Mouse (Mus musculus): ENCODE measurements around the gene Capn2. TPM values are rescaled to one million over a fixed set of nuclear protein-coding genes. Genes with fewer than 3 reads are reported as not detected.

The Capn2 gene
- polyA plus RNA-seq, 1 experiment from 2014 or later, result 91.6 TPM

DNA sequence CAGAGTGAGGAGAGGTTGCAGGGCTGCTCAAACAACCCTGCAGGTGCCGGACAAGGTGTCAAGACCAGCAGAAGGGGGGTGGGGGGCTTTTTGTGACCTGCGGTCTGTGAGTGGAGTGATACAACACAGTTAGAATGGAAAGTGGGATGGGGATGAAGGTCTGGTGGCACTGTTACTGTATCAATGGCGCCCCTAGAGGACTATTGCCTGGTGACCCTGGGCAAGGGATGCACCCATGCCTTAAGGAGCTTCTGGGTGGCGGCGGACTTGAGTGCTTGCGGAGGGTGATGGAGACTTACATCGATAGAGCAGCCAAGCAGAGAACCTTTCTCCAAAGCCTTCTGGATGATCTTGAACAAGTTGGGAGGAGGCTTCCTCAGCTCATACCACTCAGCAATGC, 26.8 kb downstream of the Capn2 start:
- ATAC-seq (replicated peaks; ENCODE audit: low FRiP score), result peak; percentile 11
- 75% methylated on average over 7 of the region's 7 CpGs for WGBS
- no peak overlapping the region for H3K4me3 ChIP-seq (ENCODE audit: low read depth, low read length)
- H3K9me3 ChIP-seq (ENCODE audit: control insufficient read depth, low read length), result no peaks in the 10 kb centered on the region
- no peak for DNase-seq (ENCODE audit: low spot score)
- no peak overlapping the region for H3K4me2 ChIP-seq (ENCODE audit: low read depth, low read length, severe bottlenecking)
- H3K27ac ChIP-seq (ENCODE audit: low read depth, low read length), result no peak overlapping the region
- H3K36me3 ChIP-seq (ENCODE audit: control insufficient read depth, insufficient read depth, low read length), result no peaks in the 10 kb centered on the region
- H3K9ac ChIP-seq (ENCODE audit: low read length), result no peak overlapping the region
- no peaks in the 10 kb centered on the region for H3K27me3 ChIP-seq (ENCODE audit: control insufficient read depth, insufficient read depth, low read length)
- H3K4me1 ChIP-seq (replicated peaks; ENCODE audit: control insufficient read depth, insufficient read depth, low read length), result no peaks in the 10 kb centered on the region

DNA sequence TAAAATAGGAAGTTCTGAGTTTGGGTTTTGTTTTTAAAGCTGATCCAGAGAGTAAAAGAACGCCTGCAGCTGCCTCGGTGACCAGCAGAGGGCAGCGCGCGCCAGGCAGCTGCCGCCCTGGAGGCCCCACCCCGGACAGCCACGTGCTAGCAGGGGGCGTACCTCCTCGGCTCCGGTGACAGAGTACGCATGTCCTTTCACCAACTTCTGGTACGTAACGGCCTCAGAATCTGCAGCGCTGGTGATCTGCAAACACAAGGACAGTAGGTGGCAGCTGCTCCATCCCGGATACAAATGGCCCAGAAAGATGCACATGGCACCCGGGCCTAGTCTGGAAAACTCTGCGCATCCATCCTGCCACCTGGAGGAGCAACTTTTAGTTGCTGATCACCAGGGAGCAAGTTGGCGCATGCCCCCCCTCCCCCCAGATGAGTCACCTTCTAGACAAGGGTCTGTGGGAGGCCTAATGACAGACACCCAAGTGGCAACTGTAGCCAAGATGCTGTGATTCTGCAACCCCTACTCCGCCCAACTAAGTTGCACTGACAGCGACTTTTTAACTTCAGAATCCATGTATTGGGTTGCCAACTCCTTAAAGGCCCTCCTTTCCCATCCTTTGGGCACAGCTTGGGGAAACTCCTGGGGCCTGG, 27.5 kb downstream of the Capn2 start:
- Histone ChIP-seq H3K9ac (ENCODE audit: low read length) (no peak overlapping the region; the same call in 1 of the 2 replicates), H3K27me3 (ENCODE audit: control insufficient read depth, insufficient read depth, low read length) (no peaks in the 10 kb centered on the region), H3K4me1 (replicated peaks; ENCODE audit: control insufficient read depth, insufficient read depth, low read length) (no peaks in the 10 kb centered on the region), H3K4me2 (ENCODE audit: low read depth, low read length, severe bottlenecking) (peak overlapping the region; percentile 52), H3K27ac (ENCODE audit: low read depth, low read length) (no peak overlapping the region), H3K4me3 (ENCODE audit: low read depth, low read length) (peak overlapping the region; percentile 10; the same call in 1 of the 2 replicates), H3K36me3 (ENCODE audit: control insufficient read depth, insufficient read depth, low read length) (no peaks in the 10 kb centered on the region; the same call in 1 of the 2 replicates), H3K9me3 (ENCODE audit: control insufficient read depth, low read length) (no peaks in the 10 kb centered on the region)
- 11% methylated on average over 21 of the region's 21 CpGs for WGBS
- peak; percentile 94 for DNase-seq (ENCODE audit: low spot score)
- ATAC-seq (replicated peaks; ENCODE audit: low FRiP score), result peak; percentile 93

DNA sequence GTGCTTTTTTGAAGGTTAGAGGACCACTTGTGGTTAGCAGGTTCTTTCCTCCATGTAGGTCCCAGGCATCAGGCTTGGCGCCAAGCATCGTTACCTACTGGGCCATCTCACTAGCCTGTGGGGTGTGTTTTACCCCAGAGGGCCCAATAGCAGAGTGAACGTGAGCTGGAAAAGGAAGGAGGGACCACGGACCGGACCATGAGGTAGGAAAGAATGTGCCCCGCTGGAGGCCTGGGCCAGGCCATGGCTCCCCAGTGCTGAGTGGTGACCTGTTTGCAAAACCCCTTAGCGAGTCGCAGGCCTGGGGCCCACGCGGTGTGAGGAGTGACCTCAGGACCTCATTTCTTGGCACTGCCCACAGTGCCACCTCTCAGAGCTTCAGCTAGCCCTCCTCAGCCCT, 28.9 kb downstream of the Capn2 start:
- no peak for ATAC-seq (replicated peaks; ENCODE audit: low FRiP score)
- no peak overlapping the region for H3K4me3 ChIP-seq (ENCODE audit: low read depth, low read length)
- no peak for DNase-seq (ENCODE audit: low spot score)
- 92% methylated on average over 10 of the region's 10 CpGs for WGBS
- no peaks in the 10 kb centered on the region; the same call in 1 of the 2 replicates for H3K36me3 ChIP-seq (ENCODE audit: control insufficient read depth, insufficient read depth, low read length)
- no peak overlapping the region for H3K4me2 ChIP-seq (ENCODE audit: low read depth, low read length, severe bottlenecking)
- H3K9me3 ChIP-seq (ENCODE audit: control insufficient read depth, low read length), result no peaks in the 10 kb centered on the region
- no peak overlapping the region for H3K9ac ChIP-seq (ENCODE audit: low read length)
- H3K27me3 ChIP-seq (ENCODE audit: control insufficient read depth, insufficient read depth, low read length), result no peaks in the 10 kb centered on the region
- no peak overlapping the region for H3K27ac ChIP-seq (ENCODE audit: low read depth, low read length)
- H3K4me1 ChIP-seq (replicated peaks; ENCODE audit: control insufficient read depth, insufficient read depth, low read length), result no peaks in the 10 kb centered on the region

DNA sequence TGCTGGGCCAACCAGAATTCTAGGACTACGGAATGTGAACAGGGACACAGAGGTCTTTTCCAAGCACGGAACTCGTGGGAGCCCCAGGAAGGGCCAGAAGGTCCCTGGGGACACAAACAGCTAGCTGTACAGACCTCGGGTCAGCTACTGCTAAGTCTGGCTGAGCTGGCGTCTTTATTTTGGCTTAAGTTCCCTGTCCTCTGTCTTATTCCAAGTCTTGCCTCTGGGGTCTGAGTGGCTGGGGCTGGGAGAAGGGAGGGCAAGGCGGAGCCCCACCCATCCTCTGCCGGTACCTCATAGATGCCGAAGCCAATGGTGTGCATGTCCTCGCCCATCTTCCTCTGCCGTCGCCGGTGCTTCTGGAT, 33.5 kb downstream of the Capn2 start:
- DNase-seq (ENCODE audit: low spot score) (no peak), ATAC-seq (replicated peaks; ENCODE audit: low FRiP score) (no peak)
- no peak overlapping the region for H3K4me2 ChIP-seq (ENCODE audit: low read depth, low read length, severe bottlenecking)
- no peak overlapping the region for H3K4me3 ChIP-seq (ENCODE audit: low read depth, low read length)
- no peaks in the 10 kb centered on the region for H3K9me3 ChIP-seq (ENCODE audit: control insufficient read depth, low read length)
- H3K4me1 ChIP-seq (replicated peaks; ENCODE audit: control insufficient read depth, insufficient read depth, low read length), result no peaks in the 10 kb centered on the region
- no peak overlapping the region for H3K9ac ChIP-seq (ENCODE audit: low read length)
- no peaks in the 10 kb centered on the region; the same call in 1 of the 2 replicates for H3K36me3 ChIP-seq (ENCODE audit: control insufficient read depth, insufficient read depth, low read length)
- no peak overlapping the region for H3K27ac ChIP-seq (ENCODE audit: low read depth, low read length)
- 92% methylated on average over 12 of the region's 12 CpGs for WGBS
- no peaks in the 10 kb centered on the region for H3K27me3 ChIP-seq (ENCODE audit: control insufficient read depth, insufficient read depth, low read length)

DNA sequence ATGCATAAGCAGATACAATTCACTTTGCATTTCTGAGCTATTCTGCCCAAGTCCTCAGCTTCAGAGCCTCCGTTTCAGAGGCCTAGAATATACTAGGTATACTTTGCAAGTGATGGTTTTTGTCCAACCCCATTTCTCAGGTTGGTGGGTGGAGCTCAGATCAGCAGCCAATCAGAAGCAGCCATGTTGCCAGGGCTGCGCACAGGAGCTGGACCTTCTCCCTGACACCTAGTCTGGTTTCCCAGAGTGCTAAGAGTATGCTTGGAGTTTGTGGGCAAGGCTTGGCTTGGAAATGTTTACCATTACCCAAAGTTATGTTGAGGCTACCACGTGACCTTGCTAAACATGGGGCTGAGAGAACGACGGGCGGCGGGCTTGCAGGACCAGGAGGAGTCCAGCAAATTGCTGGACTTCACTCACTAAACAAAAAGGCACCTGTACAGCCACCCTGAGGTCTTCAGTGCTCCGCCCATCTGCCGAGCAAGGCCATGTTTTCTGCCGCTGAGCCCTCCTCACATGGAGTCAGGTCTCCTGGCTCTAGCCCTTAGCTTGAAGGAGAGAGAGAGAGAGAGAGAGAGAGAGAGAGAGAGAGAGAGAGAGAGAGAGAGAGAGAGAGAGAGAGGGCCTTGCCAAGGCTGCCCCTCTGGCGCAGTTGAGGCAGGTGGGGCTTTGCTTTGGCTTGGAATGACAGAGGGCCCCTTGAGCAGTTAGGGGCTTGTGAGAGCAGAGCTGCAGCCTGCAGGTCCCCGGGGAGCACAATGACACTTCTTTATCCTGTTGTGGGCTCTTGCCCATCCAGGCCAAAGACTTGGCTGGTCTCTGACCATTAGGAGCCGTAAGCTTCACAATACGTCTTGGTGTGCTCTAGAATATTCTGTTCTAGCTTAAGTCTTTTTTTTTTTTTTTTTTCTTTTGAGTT, 34.2 kb downstream of the Capn2 start:
- 88% methylated on average over 14 of the region's 14 CpGs for WGBS
- ATAC-seq (replicated peaks; ENCODE audit: low FRiP score), result no peak
- no peak overlapping the region for H3K27ac ChIP-seq (ENCODE audit: low read depth, low read length)
- H3K36me3 ChIP-seq (ENCODE audit: control insufficient read depth, insufficient read depth, low read length), result no peaks in the 10 kb centered on the region; the same call in 1 of the 2 replicates
- no peak for DNase-seq (ENCODE audit: low spot score)
- H3K4me2 ChIP-seq (ENCODE audit: low read depth, low read length, severe bottlenecking), result no peak overlapping the region
- H3K4me1 ChIP-seq (replicated peaks; ENCODE audit: control insufficient read depth, insufficient read depth, low read length), result no peaks in the 10 kb centered on the region
- no peak overlapping the region for H3K9ac ChIP-seq (ENCODE audit: low read length)
- H3K27me3 ChIP-seq (ENCODE audit: control insufficient read depth, insufficient read depth, low read length), result no peaks in the 10 kb centered on the region
- no peaks in the 10 kb centered on the region for H3K9me3 ChIP-seq (ENCODE audit: control insufficient read depth, low read length)
- H3K4me3 ChIP-seq (ENCODE audit: low read depth, low read length), result no peak overlapping the region

DNA sequence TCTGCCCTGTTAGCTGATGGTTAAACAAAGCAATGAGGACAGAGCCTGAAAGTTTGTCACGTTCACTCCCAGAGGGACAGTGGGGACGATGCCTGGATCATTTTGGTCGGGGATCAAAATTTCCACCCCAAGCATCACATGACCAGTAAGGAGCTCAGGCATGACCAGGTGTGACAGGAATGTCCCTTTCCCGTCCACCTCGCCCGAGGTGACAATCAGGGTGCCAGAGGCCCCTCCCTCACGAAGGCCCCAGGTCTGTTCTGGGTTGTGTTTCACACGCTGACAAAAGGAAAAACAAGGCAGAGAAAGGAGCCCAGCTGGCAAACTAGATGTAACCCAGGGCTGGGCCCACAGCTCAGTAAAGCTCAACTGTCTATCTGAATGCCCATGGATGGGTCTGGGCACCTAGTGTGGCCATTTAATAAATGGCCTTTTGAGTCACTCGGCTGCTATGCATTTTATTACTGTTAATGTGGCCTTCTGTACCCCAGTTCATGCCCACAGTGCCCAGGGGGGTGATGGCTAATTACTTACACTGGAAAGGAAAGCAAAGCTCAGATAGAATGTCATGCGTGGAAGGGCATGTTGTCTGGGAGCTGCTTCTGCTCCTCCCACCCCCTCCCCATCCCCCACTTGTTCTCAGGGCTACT, 35.6 kb downstream of the Capn2 start:
- ATAC-seq (replicated peaks; ENCODE audit: low FRiP score) (no peak), DNase-seq (ENCODE audit: low spot score) (no peak)
- Histone ChIP-seq H3K4me2 (ENCODE audit: low read depth, low read length, severe bottlenecking) (no peak overlapping the region), H3K4me3 (ENCODE audit: low read depth, low read length) (no peak overlapping the region), H3K27me3 (ENCODE audit: control insufficient read depth, insufficient read depth, low read length) (no peaks in the 10 kb centered on the region), H3K36me3 (ENCODE audit: control insufficient read depth, insufficient read depth, low read length) (no peaks in the 10 kb centered on the region; the same call in 1 of the 2 replicates), H3K9me3 (ENCODE audit: control insufficient read depth, low read length) (no peaks in the 10 kb centered on the region), H3K9ac (ENCODE audit: low read length) (no peak overlapping the region), H3K4me1 (replicated peaks; ENCODE audit: control insufficient read depth, insufficient read depth, low read length) (no peaks in the 10 kb centered on the region), H3K27ac (ENCODE audit: low read depth, low read length) (no peak overlapping the region)
- WGBS, result 92% methylated on average over 10 of the region's 10 CpGs

DNA sequence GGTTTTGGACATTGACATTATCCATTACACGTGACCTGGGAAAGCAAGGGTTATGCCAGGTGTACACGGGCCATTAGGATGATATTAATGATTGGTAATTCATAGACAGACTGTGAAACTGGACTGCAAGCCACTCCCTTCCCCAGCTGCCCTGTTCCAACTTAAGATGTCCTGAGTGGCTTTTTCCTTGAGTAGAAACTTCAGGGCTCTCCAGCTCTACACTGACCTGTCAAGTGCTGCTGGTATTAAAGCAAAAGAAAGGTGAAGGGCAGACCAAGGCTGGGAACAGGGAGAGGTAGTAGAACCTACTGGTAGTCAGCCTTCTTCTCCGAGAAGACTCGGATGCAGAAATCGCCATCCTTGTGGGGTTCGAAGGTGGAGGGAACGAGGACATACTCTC, 36.3 kb downstream of the Capn2 start:
- ATAC-seq (replicated peaks; ENCODE audit: low FRiP score) (no peak), DNase-seq (ENCODE audit: low spot score) (no peak)
- no peak overlapping the region for H3K4me3 ChIP-seq (ENCODE audit: low read depth, low read length)
- 96% methylated on average over 7 of the region's 7 CpGs for WGBS
- no peak overlapping the region for H3K27ac ChIP-seq (ENCODE audit: low read depth, low read length)
- H3K9me3 ChIP-seq (ENCODE audit: control insufficient read depth, low read length), result no peaks in the 10 kb centered on the region
- H3K4me1 ChIP-seq (replicated peaks; ENCODE audit: control insufficient read depth, insufficient read depth, low read length), result no peaks in the 10 kb centered on the region
- no peak overlapping the region for H3K9ac ChIP-seq (ENCODE audit: low read length)
- H3K4me2 ChIP-seq (ENCODE audit: low read depth, low read length, severe bottlenecking), result no peak overlapping the region
- H3K27me3 ChIP-seq (ENCODE audit: control insufficient read depth, insufficient read depth, low read length), result no peaks in the 10 kb centered on the region
- no peaks in the 10 kb centered on the region; the same call in 1 of the 2 replicates for H3K36me3 ChIP-seq (ENCODE audit: control insufficient read depth, insufficient read depth, low read length)

DNA sequence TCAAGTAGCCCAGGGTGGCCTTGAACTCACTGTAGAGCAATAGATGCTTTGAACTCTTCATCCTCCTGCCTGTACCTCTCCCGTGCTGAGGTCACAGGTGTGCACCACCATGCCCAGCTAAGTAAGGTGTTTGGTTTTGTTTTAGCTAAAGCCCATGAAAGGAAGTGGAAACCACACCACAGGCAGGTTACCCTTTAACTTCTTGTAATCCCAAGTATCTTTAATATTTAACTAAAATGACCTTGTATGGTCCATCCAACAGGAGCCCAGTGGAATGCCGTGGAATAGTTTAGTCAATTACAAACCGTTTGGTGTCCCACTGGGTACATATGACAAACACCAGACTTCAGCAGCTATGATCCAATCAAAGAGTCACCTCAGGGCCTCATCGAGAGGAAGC, 38.5 kb downstream of the Capn2 start:
- DNase-seq (ENCODE audit: low spot score) (no peak), ATAC-seq (replicated peaks; ENCODE audit: low FRiP score) (no peak)
- no peak overlapping the region for H3K4me3 ChIP-seq (ENCODE audit: low read depth, low read length)
- no peaks in the 10 kb centered on the region for H3K9me3 ChIP-seq (ENCODE audit: control insufficient read depth, low read length)
- H3K27ac ChIP-seq (ENCODE audit: low read depth, low read length), result no peak overlapping the region
- no peaks in the 10 kb centered on the region for H3K4me1 ChIP-seq (replicated peaks; ENCODE audit: control insufficient read depth, insufficient read depth, low read length)
- H3K4me2 ChIP-seq (ENCODE audit: low read depth, low read length, severe bottlenecking), result no peak overlapping the region
- H3K9ac ChIP-seq (ENCODE audit: low read length), result no peak overlapping the region
- 90% methylated on average over 4 of the region's 4 CpGs for WGBS
- H3K27me3 ChIP-seq (ENCODE audit: control insufficient read depth, insufficient read depth, low read length), result no peaks in the 10 kb centered on the region
- H3K36me3 ChIP-seq (ENCODE audit: control insufficient read depth, insufficient read depth, low read length), result no peaks in the 10 kb centered on the region; the same call in 1 of the 2 replicates
